Mouse (Mus musculus) intestine, embryonic 14.5 days (tissue): ENCODE results near the gene Gm49368. TPM values are rescaled to one million over a fixed set of nuclear protein-coding genes. Genes with fewer than 3 reads are reported as not detected.

ENCODE experiments used
- ATAC-seq: fragments of 200-750 bp; cut with Nextera tagmentation; replicated peaks from 2 replicates; pipeline ENCODE4 v1.8.0; 2017; ENCODE audit warnings: low read depth, moderate number of reproducible peaks, moderate TSS enrichment, moderate library complexity; ENCODE audit not compliant: low FRiP score, low TSS enrichment
- DNase-seq: peaks from one replicate; pipeline ENCODE4 v3.0.0-alpha.2; 2018; ENCODE audit warnings: low spot score
- H3K27ac ChIP-seq: fragments of 300-500 bp; sonication (generic); 2 replicates; pipeline ENCODE4 v1.5.1; 2014; ENCODE audit warnings: low read depth, mild to moderate bottlenecking, control low read depth
- H3K27me3 ChIP-seq: fragments of 300-500 bp; sonication (generic); replicated peaks from 2 replicates; pipeline ENCODE4 v1.6.1; 2014; ENCODE audit warnings: low read length, control low read depth; ENCODE audit not compliant: control insufficient read depth, insufficient read depth
- H3K36me3 ChIP-seq: fragments of 300-500 bp; sonication (generic); 2 replicates; pipeline ENCODE4 v1.6.1; 2014; ENCODE audit warnings: low read length, control low read depth; ENCODE audit not compliant: control insufficient read depth, insufficient read depth
- H3K4me1 ChIP-seq: fragments of 300-500 bp; sonication (generic); replicated peaks from 2 replicates; pipeline ENCODE4 v1.6.1; 2014; ENCODE audit warnings: low read length, control low read depth, mixed read lengths; ENCODE audit not compliant: control insufficient read depth, insufficient read depth
- H3K4me2 ChIP-seq: fragments of 300-500 bp; sonication (generic); 2 replicates; pipeline ENCODE4 v1.6.1; 2014; ENCODE audit warnings: low read length
- H3K4me3 ChIP-seq: fragments of 300-500 bp; sonication (generic); 2 replicates; pipeline ENCODE4 v1.5.1; 2014; ENCODE audit warnings: low read depth, low read length, control low read depth, mixed read lengths
- H3K9ac ChIP-seq: fragments of 300-500 bp; sonication (generic); 2 replicates; pipeline ENCODE4 v1.6.1; 2014; ENCODE audit warnings: mild to moderate bottlenecking, low read length
- H3K9me3 ChIP-seq: fragments of 300-500 bp; sonication (generic); 2 replicates; pipeline ENCODE4 v1.6.1; 2016; ENCODE audit warnings: low read length, control low read depth; ENCODE audit not compliant: control insufficient read depth
- WGBS: fragments of 180-500 bp; shearing (Covaris S2); extraction: QIAGEN DNeasy Blood & Tissue Kit; methylation state at CpG from one replicate; pipeline ENCODE4 v1.1.7; 2014; 5-methylcytosine and 5-hydroxymethylcytosine counted together
- polyA plus RNA-seq: library from polyadenylated mRNA; unstranded; fragments of >200 nt; fragmentation: Nextera tagmentation; extraction: Ambion mirVana; gene quantifications from 2 replicates; pipeline ENCODE4 v1.2.1, GENCODE M21; 2014

The Gm49368 gene
- polyA plus RNA-seq, 1 experiment from 2014 or later: 0.04 TPM

DNA sequence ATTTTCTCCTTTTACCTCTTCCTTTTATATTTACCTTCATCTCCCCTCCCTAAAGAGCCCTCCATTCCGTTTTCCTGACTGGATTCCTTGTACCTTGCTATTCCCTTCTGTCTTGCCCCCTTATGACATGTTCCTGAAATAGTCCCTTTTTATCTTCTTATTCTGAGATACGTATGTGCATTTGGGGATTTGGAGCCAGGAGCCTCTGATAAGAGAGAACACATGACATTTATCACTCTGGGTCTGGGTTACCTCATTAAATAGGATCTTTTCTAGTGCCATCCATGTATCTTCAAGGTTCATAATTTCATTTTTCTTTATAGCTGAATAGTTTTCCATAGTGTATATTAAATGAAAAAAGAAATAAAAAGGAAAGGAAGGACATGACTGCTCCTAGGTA lies 16.8 kb upstream of the Gm49368 start:
- 62% methylated on average over 2 of the region's 2 CpGs for WGBS
- Histone ChIP-seq H3K4me3 (no peak overlapping the region), H3K36me3 (no peaks in the 10 kb centered on the region), H3K27ac (no peak overlapping the region), H3K4me2 (no peak overlapping the region), H3K9ac (no peak overlapping the region), H3K27me3 (no peaks in the 10 kb centered on the region), H3K9me3 (no peaks in the 10 kb centered on the region), H3K4me1 (no peaks in the 10 kb centered on the region)
- DNase-seq (no peak), ATAC-seq (no peak)

DNA sequence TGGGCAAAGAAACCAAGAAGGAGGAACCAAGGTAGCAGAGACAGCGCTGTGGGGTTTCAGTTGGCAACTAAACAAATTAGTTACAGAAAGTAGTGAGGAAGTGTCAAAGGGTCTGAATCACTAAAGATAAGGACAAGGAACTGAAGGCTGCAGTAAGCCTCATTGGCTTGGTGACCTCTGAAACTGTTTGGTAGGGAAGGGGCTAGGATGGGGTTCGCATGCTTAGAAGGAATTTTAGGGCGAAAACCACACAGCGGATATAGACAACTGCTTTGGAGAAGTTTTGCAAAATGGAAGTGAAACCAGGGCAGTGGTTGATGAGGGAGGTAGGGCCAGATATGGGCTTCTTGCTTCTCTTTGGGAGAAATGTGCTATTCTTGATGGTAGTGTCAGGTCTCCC lies 13.7 kb upstream of the Gm49368 start:
- 91% methylated on average over 4 of the region's 4 CpGs for WGBS
- no peak for ATAC-seq

GRCm38 (mm10) chr7:128049254-128049653 lies 13.2 kb upstream of the Gm49368 start:
- H3K36me3 ChIP-seq: no peaks in the 10 kb centered on the region
- ATAC-seq: no peak
- no peak overlapping the region for H3K27ac ChIP-seq
- H3K4me3 ChIP-seq: no peak overlapping the region
- no peaks in the 10 kb centered on the region for H3K4me1 ChIP-seq
- H3K27me3 ChIP-seq: no peaks in the 10 kb centered on the region
- H3K4me2 ChIP-seq: no peak overlapping the region
- H3K9me3 ChIP-seq: no peaks in the 10 kb centered on the region
- no peak overlapping the region for H3K9ac ChIP-seq
- DNase-seq: no peak
- 79% methylated on average over 2 of the region's 2 CpGs for WGBS

More for the DNA sequence above, 13.7 kb upstream of the Gm49368 start:
- Histone ChIP-seq H3K27me3 (no peaks in the 10 kb centered on the region), H3K36me3 (no peaks in the 10 kb centered on the region), H3K4me1 (no peaks in the 10 kb centered on the region), H3K4me3 (no peak overlapping the region), H3K9me3 (no peaks in the 10 kb centered on the region), H3K27ac (no peak overlapping the region), H3K9ac (no peak overlapping the region), H3K4me2 (no peak overlapping the region)
- DNase-seq: no peak

DNA sequence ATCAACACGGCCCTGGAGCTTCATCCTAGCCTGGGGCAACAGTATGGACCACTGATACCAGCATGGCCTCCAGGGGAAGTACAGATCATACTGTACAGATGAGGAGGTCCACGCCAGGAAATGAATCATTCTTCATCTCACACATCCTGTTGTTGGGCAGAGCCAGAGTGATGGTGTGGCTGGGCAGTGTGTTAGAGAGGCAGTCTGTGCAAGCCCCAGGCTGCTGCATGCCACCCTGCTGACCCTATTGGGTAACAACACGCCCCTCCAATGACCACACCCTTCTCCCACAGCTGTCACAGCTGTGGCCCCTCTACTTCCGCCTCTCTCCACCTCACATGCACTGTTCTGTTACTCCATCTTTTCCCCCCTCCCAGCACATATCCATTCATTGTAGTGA lies 11.7 kb upstream of the Gm49368 start:
- Histone ChIP-seq H3K4me2 (no peak overlapping the region), H3K4me1 (no peaks in the 10 kb centered on the region), H3K27me3 (no peaks in the 10 kb centered on the region), H3K27ac (no peak overlapping the region), H3K9me3 (no peaks in the 10 kb centered on the region), H3K36me3 (no peaks in the 10 kb centered on the region), H3K4me3 (no peak overlapping the region), H3K9ac (no peak overlapping the region)
- DNase-seq (no peak), ATAC-seq (no peak; the same call in 1 of the 2 replicates)
- WGBS: 68% methylated on average over 4 of the region's 4 CpGs

DNA sequence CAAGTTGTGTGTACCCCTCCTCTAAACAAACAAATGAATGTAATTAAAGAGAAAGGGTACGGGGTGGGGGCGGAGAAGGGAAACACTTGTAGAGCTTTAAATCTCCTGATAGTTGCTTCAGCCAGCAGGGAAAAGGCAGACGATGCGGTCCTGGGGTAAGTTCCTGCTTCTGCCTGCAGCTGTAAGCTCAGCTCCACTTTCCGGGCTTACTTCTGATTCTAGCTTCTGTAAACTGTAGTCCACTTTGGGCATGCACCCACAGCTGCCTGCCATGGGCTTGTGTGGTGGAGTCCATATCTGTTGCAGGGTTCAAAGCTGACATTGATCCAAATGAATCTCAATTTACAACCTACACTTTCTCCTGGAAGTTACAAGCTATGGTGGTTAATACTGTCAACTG lies 9.4 kb upstream of the Gm49368 start:
- WGBS: 65% methylated on average over 5 of the region's 5 CpGs
- Histone ChIP-seq H3K4me3 (no peak overlapping the region), H3K27ac (no peak overlapping the region), H3K4me1 (no peaks in the 10 kb centered on the region), H3K9ac (no peak overlapping the region), H3K4me2 (no peak overlapping the region), H3K27me3 (no peaks in the 10 kb centered on the region), H3K36me3 (no peaks in the 10 kb centered on the region), H3K9me3 (no peaks in the 10 kb centered on the region)
- ATAC-seq (no peak), DNase-seq (no peak)

DNA sequence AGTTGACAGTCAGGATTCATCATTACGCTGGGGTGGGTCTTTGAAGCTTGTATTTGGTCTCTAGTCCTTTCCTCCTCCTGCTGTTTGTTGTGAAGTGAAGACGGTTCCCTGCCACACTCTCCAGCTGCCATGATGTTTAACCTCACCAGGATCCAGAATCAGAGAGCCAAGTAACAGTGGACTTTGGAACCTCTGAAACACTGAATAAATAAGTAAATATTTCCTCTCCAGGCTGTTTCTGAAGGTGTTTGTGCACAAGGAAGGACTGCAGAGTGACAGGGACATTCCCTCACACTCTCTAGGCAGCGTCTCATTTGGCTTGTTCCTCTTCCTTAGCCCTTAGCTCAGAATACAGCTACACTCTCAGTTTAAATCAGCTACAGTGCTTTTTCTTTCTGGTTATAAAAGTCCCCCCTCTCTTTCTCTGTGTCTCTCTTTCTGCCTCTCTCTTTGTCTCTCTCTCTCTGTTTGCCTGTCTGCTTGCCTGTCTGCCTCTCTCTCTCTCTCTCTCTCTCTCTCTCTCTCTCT lies 5.5 kb upstream of the Gm49368 start:
- no peak for ATAC-seq
- no peaks in the 10 kb centered on the region for H3K9me3 ChIP-seq
- no peak overlapping the region for H3K9ac ChIP-seq
- 52% methylated on average over 3 of the region's 3 CpGs for WGBS
- no peaks in the 10 kb centered on the region for H3K36me3 ChIP-seq
- no peaks in the 10 kb centered on the region for H3K4me1 ChIP-seq
- no peak overlapping the region for H3K4me3 ChIP-seq
- no peak for DNase-seq
- no peaks in the 10 kb centered on the region for H3K27me3 ChIP-seq
- no peak overlapping the region for H3K27ac ChIP-seq
- no peak overlapping the region for H3K4me2 ChIP-seq

GRCm38 (mm10) chr7:128057860-128058259 lies 4.6 kb upstream of the Gm49368 start:
- H3K9me3 ChIP-seq: no peaks in the 10 kb centered on the region
- H3K9ac ChIP-seq: no peak overlapping the region
- no peaks in the 10 kb centered on the region for H3K4me1 ChIP-seq
- no peaks in the 10 kb centered on the region for H3K36me3 ChIP-seq
- no peaks in the 10 kb centered on the region for H3K27me3 ChIP-seq
- 69% methylated on average over 8 of the region's 8 CpGs for WGBS
- no peak overlapping the region for H3K4me2 ChIP-seq
- ATAC-seq (no peak), DNase-seq (no peak)
- no peak overlapping the region for H3K27ac ChIP-seq
- no peak overlapping the region for H3K4me3 ChIP-seq

DNA sequence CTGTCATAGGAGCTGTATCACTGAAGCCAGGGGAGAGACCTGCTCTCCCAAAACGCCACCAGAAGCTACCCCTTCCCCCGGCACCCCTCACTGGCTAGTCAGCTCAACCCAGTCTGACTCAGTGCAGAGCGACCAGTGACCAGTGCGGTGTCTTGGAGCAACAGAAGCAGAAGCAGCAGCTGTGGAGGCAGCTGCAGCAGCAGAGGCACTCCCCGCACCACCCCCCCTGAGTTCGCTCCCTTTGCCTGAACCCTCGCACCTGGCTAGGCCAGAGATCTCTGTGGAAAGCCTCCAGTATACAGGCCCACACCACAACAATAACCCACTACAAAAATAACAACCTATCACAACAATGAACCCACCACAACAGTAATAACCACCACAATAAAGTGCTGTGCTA lies 3.9 kb upstream of the Gm49368 start:
- H3K9ac ChIP-seq: no peak overlapping the region
- no peaks in the 10 kb centered on the region for H3K27me3 ChIP-seq
- ATAC-seq: no peak
- H3K4me3 ChIP-seq: no peak overlapping the region
- no peaks in the 10 kb centered on the region for H3K9me3 ChIP-seq
- no peak overlapping the region for H3K4me2 ChIP-seq
- DNase-seq: no peak
- H3K36me3 ChIP-seq: no peaks in the 10 kb centered on the region
- no peaks in the 10 kb centered on the region for H3K4me1 ChIP-seq
- WGBS: 61% methylated on average over 7 of the region's 7 CpGs
- no peak overlapping the region for H3K27ac ChIP-seq

DNA sequence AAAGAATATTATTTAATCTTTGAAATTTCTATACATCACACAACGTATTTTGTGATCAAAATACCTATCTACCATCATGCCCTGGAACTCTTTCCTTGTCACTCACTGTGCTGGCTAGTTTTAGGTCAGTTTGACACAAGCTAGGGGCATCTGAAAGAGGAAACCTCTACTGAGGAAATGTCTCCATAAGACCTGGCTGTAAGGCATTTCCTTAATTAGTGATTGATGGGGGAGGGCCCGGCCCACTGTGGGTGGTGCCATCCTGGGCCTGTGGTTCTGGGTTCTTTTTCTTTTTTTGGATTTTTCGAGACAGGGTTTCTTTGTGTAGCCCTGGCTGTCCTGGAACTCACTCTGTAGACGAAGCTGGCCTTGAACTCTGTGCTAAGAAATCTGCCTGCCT lies 3.4 kb upstream of the Gm49368 start:
- Histone ChIP-seq H3K4me1 (no peaks in the 10 kb centered on the region), H3K4me3 (no peak overlapping the region), H3K36me3 (no peaks in the 10 kb centered on the region), H3K4me2 (no peak overlapping the region), H3K9ac (no peak overlapping the region), H3K27ac (no peak overlapping the region), H3K9me3 (no peaks in the 10 kb centered on the region), H3K27me3 (no peaks in the 10 kb centered on the region)
- no peak for DNase-seq
- WGBS: 77% methylated on average over 4 of the region's 4 CpGs
- ATAC-seq: no peak
